Mouse (Mus musculus) heart, embryonic 14.5 days (tissue): ENCODE results near the gene Prodh2. TPM values are rescaled to one million over a fixed set of nuclear protein-coding genes. Genes with fewer than 3 reads are reported as not detected.

ENCODE experiments used
- ATAC-seq: fragments of 200-750 bp; cut with Nextera tagmentation; 2 replicates; pipeline ENCODE4 v1.8.0; 2017; ENCODE audit warnings: low read depth, moderate TSS enrichment; ENCODE audit not compliant: insufficient number of reproducible peaks, insufficient read depth, low FRiP score
- H3K27ac ChIP-seq, 2 experiments: fragments of 200-500 bp in 1 of 2; fragments of 300-500 bp in 1 of 2; sonication (generic) in 1 of 2; replicated peaks in 1 of 2; 2 replicates each; pipeline ENCODE4 v1.5.1; 2012 to 2014; ENCODE audit warnings: low read depth in 2 of 2, low read length in 2 of 2, control low read depth in 1 of 2, mild to moderate bottlenecking in 1 of 2, mixed read lengths in 1 of 2; ENCODE audit not compliant: control insufficient read depth in 1 of 2, insufficient read depth in 1 of 2
- H3K27me3 ChIP-seq: fragments of 300-500 bp; sonication (generic); 2 replicates; pipeline ENCODE4 v1.6.1; 2014; ENCODE audit warnings: mild to moderate bottlenecking, low read length, control low read depth; ENCODE audit not compliant: control insufficient read depth, insufficient read depth
- H3K36me3 ChIP-seq: fragments of 300-500 bp; sonication (generic); 2 replicates; pipeline ENCODE4 v1.6.1; 2014; ENCODE audit warnings: mild to moderate bottlenecking, control low read depth, low read length, mixed read lengths; ENCODE audit not compliant: control insufficient read depth, insufficient read depth
- H3K4me1 ChIP-seq, 2 experiments: fragments of 200-500 bp in 1 of 2; fragments of 300-500 bp in 1 of 2; sonication (generic) in 1 of 2; 2 replicates each; pipeline ENCODE4 v1.6.1; 2012 to 2014; ENCODE audit warnings: low read length in 2 of 2, control low read depth in 1 of 2, mixed read lengths in 1 of 2; ENCODE audit not compliant: control insufficient read depth in 2 of 2, insufficient read depth in 2 of 2
- H3K4me2 ChIP-seq: fragments of 300-500 bp; sonication (generic); 2 replicates; pipeline ENCODE4 v1.6.1; 2014; ENCODE audit warnings: mild to moderate bottlenecking, low read length
- H3K4me3 ChIP-seq, 2 experiments: fragments of 200-500 bp in 1 of 2; fragments of 300-500 bp in 1 of 2; sonication (generic) in 1 of 2; 2 replicates each; pipeline ENCODE4 v1.5.1; 2012 to 2014; ENCODE audit warnings: low read length in 2 of 2, mild to moderate bottlenecking in 2 of 2, control low read depth in 1 of 2, low read depth in 1 of 2, moderate library complexity in 1 of 2; ENCODE audit not compliant: control insufficient read depth in 1 of 2, insufficient read depth in 1 of 2
- H3K9ac ChIP-seq: fragments of 300-500 bp; sonication (generic); 2 replicates; pipeline ENCODE4 v1.6.1; 2014; ENCODE audit warnings: mild to moderate bottlenecking, low read length
- H3K9me3 ChIP-seq: fragments of 300-500 bp; sonication (generic); 2 replicates; pipeline ENCODE4 v1.6.1; 2016; ENCODE audit warnings: low read length, control low read depth; ENCODE audit not compliant: control insufficient read depth
- WGBS: fragments of 180-500 bp; shearing (Covaris S2); extraction: QIAGEN DNeasy Blood & Tissue Kit; methylation state at CpG from one replicate; pipeline ENCODE4 v1.1.7; 2014; 5-methylcytosine and 5-hydroxymethylcytosine counted together
- polyA plus RNA-seq: library from polyadenylated mRNA; unstranded; fragments of >200 nt; fragmentation: Nextera tagmentation; extraction: Ambion mirVana; gene quantifications from 2 replicates; pipeline ENCODE4 v1.2.1, GENCODE M21; 2014

Gene Prodh2
- not detected in 2 replicates for polyA plus RNA-seq

DNA sequence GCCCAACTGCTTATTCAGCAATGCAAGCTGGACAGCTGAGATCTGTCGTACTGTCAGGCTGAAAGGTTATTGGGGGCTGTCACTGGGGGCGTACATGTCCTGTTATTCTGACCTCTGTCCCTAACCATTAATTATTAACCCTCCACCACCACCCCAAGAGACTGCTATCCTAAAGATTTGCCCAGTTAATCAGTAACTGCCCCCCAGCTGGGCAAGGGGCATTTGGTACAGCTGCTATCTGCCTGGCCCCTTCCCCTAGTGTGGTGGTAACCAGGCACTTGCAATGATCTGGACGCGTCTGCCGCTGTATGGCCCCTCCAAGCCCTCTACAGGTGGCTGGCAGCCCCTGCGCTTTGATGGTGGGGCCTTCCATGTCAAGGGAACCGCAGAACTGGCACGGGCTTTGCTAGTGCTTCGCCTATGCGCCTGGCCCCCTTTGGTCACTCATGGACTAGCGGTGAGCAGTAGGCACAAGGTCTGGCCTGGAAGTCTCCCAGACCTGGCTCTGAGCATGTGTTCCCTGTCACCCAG lies at the start of gene Prodh2:
TSS of gene Prodh2 (plus strand) at position 222 of the 531 bp plus-strand sequence.
- 54% methylated on average over 11 of the region's 11 CpGs for WGBS
- H3K27ac ChIP-seq = no peak within 1 kb of the TSS
- no peaks in the 10 kb centered on the region for H3K9me3 ChIP-seq
- peaks cover 13% of the 10 kb centered on the region for H3K27me3 ChIP-seq
- H3K4me2 ChIP-seq = no peak within 1 kb of the TSS
- H3K4me1 ChIP-seq = no peaks in the 10 kb centered on the region
- no peak within 1 kb of the TSS for H3K4me3 ChIP-seq
- no peak within 1 kb of the TSS for H3K9ac ChIP-seq
- no peaks in the 10 kb centered on the region for H3K36me3 ChIP-seq
- no peak for ATAC-seq

DNA sequence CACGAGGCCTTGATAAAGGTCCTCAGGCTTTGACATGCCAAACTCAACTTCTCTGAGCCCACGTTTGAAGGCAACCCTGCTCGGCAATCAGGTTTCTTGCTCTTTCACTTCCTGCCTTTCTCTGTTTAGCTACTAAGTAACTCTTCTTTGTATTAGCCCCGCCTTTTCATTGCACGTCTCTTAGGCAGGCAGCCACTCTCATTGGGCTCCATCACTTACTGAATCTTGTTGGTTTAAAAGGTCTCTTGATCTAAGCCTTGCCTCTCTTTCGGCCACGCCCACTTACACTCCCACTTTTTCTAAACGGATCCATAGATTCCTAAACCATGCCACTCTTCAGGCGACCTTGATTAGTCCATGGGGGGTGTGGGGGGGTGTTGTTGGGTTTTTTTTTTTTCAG lies 49.7 kb upstream of the Prodh2 start:
- H3K4me1 ChIP-seq = peaks cover 8 to 12% of the 10 kb centered on the region in 2 experiments; a peak in 2 of 4 replicates
- no peaks in the 10 kb centered on the region for H3K36me3 ChIP-seq
- no peak overlapping the region for H3K4me3 ChIP-seq
- no peak for ATAC-seq
- H3K27me3 ChIP-seq = peaks cover 40% of the 10 kb centered on the region
- 0 out of 2 replicates have a peak, but pooled peaks cover 6% of the 10 kb centered on the region for H3K9me3 ChIP-seq
- WGBS = 21% methylated on average over 9 of the region's 9 CpGs
- H3K4me2 ChIP-seq = peak overlapping the region; percentile 80
- no peak overlapping the region for H3K9ac ChIP-seq
- H3K27ac ChIP-seq = no peak overlapping the region

DNA sequence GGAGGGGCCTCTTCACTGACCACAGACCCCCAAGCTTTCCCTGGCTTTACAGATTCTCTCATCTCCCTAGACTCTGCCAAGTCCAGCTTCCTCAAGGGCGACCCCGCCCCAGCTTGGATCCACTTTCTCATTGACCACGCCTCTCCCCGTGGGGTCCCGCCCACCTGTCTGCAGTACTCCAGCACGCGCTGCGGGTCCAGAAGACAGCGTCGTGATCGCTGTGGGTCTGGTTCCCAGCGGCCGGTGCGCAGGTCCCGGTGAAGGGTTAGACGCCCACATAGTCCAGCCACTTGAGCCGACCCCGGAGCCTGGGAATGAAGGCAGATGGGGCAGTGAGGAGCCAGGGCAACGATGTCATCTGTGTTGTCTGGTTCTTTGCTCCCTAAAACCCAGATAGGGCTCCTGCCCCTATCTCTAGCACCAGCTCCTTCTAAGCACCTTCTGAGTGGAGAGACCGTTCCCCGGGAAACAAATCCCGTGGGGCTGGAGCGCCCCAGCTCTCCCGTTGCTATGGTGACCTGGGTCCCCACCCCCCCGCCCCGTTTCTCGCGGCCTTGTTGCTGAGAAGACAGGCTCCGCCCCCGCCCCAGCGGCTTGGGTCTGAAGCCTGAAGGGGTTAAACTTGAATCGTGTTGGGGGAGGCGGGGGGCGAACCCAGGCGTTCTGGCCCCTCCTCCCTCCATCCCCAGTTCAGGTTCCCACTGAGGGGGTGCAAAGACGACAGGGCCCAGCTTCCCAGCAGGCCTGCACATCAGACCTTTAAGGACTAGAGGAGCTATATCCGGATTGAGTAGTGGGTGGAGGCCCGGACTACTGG lies 49.1 kb upstream of the Prodh2 start:
- ATAC-seq = no peak
- peak overlapping the region; percentile 80 for H3K4me2 ChIP-seq
- H3K9ac ChIP-seq = peak overlapping the region; percentile 68
- peaks cover 8 to 12% of the 10 kb centered on the region in 2 experiments; a peak in 2 of 4 replicates for H3K4me1 ChIP-seq
- 1% methylated on average over 38 of the region's 38 CpGs for WGBS
- peaks cover 40% of the 10 kb centered on the region for H3K27me3 ChIP-seq
- peak overlapping the region; percentile 64 to 68 for H3K4me3 ChIP-seq
- 0 out of 2 replicates have a peak, but pooled peaks cover 6% of the 10 kb centered on the region for H3K9me3 ChIP-seq
- H3K27ac ChIP-seq = no peak overlapping the region
- no peaks in the 10 kb centered on the region for H3K36me3 ChIP-seq

DNA sequence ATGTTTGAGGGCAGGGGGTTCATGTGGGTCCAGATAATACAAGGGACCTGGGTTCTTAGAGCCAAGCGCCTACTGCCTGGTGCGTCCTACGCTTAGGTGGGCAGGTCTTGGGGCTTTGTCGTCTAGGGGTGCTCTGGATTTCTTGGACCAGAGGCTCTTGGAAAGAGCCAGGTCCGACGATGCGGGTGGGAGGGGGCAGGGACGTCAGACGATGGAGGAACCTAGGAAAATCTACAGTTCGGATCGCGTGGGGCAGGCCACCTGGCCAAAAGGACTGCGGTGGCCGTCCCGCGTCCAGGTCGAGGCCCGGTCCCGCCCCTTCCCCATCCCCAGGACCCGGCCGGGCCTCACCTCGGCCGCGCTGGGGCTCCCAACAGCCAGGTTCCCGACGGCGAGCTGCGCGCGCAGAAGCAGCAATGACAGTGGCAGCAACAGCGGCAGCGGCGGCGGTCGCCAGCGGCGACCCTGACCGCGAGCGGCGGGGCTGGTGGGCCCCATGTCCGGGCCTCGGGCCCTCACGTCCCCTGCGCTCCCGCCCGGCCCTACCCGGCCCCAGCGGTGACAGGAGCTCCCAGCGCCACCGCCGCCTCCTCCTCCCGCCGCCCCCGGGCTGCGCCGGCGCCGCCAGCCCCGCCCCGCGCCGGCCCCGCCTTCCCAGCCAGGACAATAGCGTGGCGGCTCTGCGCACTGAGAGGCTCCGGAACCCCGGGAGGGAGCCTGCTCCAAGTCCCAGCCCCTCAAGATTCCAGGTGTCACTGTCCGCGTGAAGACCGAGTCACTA lies 48.3 kb upstream of the Prodh2 start, which contains the start of gene Aplp1:
TSS of gene Aplp1 (minus strand) at position 565 of the 781 bp plus-strand sequence.
- Histone ChIP-seq H3K36me3 (no peaks in the 10 kb centered on the region), H3K9ac (peak within 1 kb of the TSS; percentile 68), H3K4me1 (peaks cover 8 to 12% of the 10 kb centered on the region in 2 experiments; a peak in 2 of 4 replicates), H3K4me3 (peak within 1 kb of the TSS; percentile 64 to 68), H3K27ac (no peak within 1 kb of the TSS), H3K9me3 (0 out of 2 replicates have a peak, but pooled peaks cover 6% of the 10 kb centered on the region), H3K4me2 (peak within 1 kb of the TSS; percentile 80), H3K27me3 (peaks cover 40% of the 10 kb centered on the region)
- 0 out of 2 replicates have a peak, but pooled peaks have one; percentile 44 for ATAC-seq
- WGBS = under 1% methylated on average over 55 of the region's 72 CpGs

DNA sequence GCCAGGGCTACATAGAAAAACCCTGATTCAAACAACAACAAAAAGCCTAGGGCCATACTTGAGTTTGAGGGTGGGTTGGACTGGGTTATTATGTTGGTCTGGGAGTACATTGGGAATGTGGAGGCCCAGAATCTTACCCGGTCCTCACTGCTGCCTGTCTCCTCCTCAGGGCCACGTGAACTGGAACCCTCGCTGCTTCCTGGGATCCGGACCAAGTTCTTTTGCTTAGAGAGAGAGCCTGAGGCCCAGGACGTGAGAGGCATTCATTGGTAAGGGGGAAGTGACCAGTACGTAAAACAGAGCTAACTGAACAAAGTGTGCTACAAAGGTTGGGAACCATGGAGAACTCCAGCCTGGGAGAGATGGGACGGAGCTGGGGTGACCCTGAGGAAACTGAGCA lies 43.2 kb upstream of the Prodh2 start:
- peaks cover 49% of the 10 kb centered on the region for H3K27me3 ChIP-seq
- H3K4me2 ChIP-seq = no peak overlapping the region
- H3K9me3 ChIP-seq = 0 out of 2 replicates have a peak, but pooled peaks cover 6% of the 10 kb centered on the region
- WGBS = 63% methylated on average over 7 of the region's 7 CpGs
- no peak for ATAC-seq
- H3K27ac ChIP-seq = no peak overlapping the region
- H3K4me1 ChIP-seq = peaks cover 0 to 3% of the 10 kb centered on the region in 2 experiments; a peak in 1 of 4 replicates
- H3K36me3 ChIP-seq = no peaks in the 10 kb centered on the region
- no peak overlapping the region for H3K4me3 ChIP-seq
- no peak overlapping the region for H3K9ac ChIP-seq

DNA sequence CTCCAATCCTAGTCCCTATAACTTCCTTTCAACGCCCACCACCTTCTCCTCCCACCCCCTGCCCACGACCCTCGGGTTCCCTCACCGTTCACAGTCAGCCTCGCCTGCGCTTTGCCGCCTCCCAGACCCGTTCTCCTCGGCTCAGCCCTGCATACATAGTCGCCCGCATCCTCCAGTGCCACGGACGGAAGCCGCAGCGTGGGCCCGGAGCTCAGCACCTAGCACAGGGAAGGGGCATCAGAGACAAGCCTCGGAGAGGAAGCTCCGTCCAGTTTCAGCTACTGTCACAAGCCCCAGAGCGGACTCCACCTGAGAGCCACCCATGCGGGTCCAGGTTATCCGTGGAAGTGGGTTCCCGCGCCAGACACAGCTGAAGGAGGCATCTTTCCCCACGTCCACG lies 40.1 kb upstream of the Prodh2 start:
- WGBS = 25% methylated on average over 25 of the region's 25 CpGs

DNA sequence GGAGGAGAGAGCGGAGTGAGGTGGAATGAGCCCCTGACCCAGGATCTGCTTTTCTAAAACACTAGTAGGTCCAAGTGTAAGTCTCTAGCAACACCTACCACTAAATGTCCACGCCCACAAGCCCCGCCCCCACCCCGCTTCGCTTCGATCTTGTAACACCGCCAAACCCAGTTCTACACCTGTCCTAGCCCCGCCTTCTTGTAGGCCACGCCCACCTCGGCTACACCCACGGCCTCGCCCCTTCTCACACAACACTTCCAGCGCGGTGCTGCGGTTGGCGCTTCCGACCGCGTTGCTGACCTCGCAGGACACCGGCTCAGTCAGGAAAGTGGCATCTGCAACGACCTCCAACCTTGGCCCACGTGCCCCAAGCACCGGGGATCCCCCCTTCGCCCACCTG lies 39.7 kb upstream of the Prodh2 start:
- Histone ChIP-seq H3K36me3 (no peaks in the 10 kb centered on the region), H3K4me2 (peak overlapping the region; percentile 11; the same call in 1 of the 2 replicates), H3K27me3 (peaks cover 68% of the 10 kb centered on the region), H3K9ac (no peak overlapping the region), H3K4me3 (peak overlapping the region in 1 of 2 experiments; percentile 4; a peak in 2 of 4 replicates), H3K9me3 (no peaks in the 10 kb centered on the region), H3K27ac (no peak overlapping the region), H3K4me1 (peaks cover 0 to 3% of the 10 kb centered on the region in 2 experiments; a peak in 1 of 4 replicates)
- ATAC-seq = no peak
- 3% methylated on average over 25 of the region's 25 CpGs for WGBS

More for the DNA sequence above, 40.1 kb upstream of the Prodh2 start:
- Histone ChIP-seq H3K36me3 (no peaks in the 10 kb centered on the region), H3K27ac (no peak overlapping the region), H3K9me3 (no peaks in the 10 kb centered on the region), H3K4me1 (peaks cover 0 to 3% of the 10 kb centered on the region in 2 experiments; a peak in 1 of 4 replicates), H3K9ac (no peak overlapping the region), H3K4me3 (no peak overlapping the region; a peak in 1 of 4 replicates), H3K4me2 (no peak overlapping the region), H3K27me3 (peaks cover 64% of the 10 kb centered on the region)
- ATAC-seq = no peak
